Mouse (Mus musculus) lung, embryonic 15.5 days (tissue): ENCODE results near the gene Fkbp10. TPM values are rescaled to one million over a fixed set of nuclear protein-coding genes. Genes with fewer than 3 reads are reported as not detected.

ENCODE experiments used
- ATAC-seq: fragments of 200-750 bp; cut with Nextera tagmentation; 2 replicates; pipeline ENCODE4 v1.8.0; 2017; ENCODE audit warnings: moderate number of reproducible peaks, borderline replicate concordance; ENCODE audit not compliant: low FRiP score, low TSS enrichment; ENCODE audit errors: extremely low read depth
- H3K27ac ChIP-seq: fragments of 300-500 bp; sonication (generic); 2 replicates; pipeline ENCODE4 v1.5.1; 2015; ENCODE audit warnings: moderate library complexity, mild to moderate bottlenecking, inconsistent platforms
- H3K27me3 ChIP-seq: fragments of 300-500 bp; sonication (generic); 2 replicates; pipeline ENCODE4 v1.6.1; 2015; ENCODE audit warnings: inconsistent platforms
- H3K36me3 ChIP-seq: fragments of 300-500 bp; sonication (generic); 2 replicates; pipeline ENCODE4 v1.6.1; 2015; ENCODE audit warnings: inconsistent platforms
- H3K4me1 ChIP-seq: fragments of 300-500 bp; sonication (generic); 2 replicates; pipeline ENCODE4 v1.6.1; 2015; ENCODE audit warnings: inconsistent platforms
- H3K4me2 ChIP-seq: fragments of 300-500 bp; sonication (generic); 2 replicates; pipeline ENCODE4 v1.6.1; 2015; ENCODE audit warnings: inconsistent platforms, mild to moderate bottlenecking, moderate library complexity
- H3K4me3 ChIP-seq: fragments of 300-500 bp; sonication (generic); 2 replicates; pipeline ENCODE4 v1.5.1; 2015; ENCODE audit warnings: mild to moderate bottlenecking, inconsistent platforms
- H3K9ac ChIP-seq: fragments of 300-500 bp; sonication (generic); 2 replicates; pipeline ENCODE4 v1.6.1; 2015; ENCODE audit warnings: inconsistent platforms
- H3K9me3 ChIP-seq: fragments of 300-500 bp; sonication (generic); 2 replicates; pipeline ENCODE4 v1.6.1; 2016; ENCODE audit warnings: inconsistent platforms
- WGBS: fragments of 180-500 bp; shearing (Covaris S2); methylation state at CpG from one replicate; pipeline ENCODE4 v1.1.7; 2015; 5-methylcytosine and 5-hydroxymethylcytosine counted together
- microRNA-seq: library from miRNA; unstranded; fragments of <30 nt; microRNA quantifications from one replicate; pipeline ENCODE4, GENCODE M21; 2016
- polyA plus RNA-seq: library from polyadenylated mRNA; unstranded; fragments of >200 nt; fragmentation: Nextera tagmentation; extraction: Ambion mirVana; gene quantifications from 2 replicates; pipeline ENCODE4 v1.2.1, GENCODE M21; 2015

Fkbp10 gene
- polyA plus RNA-seq, 1 experiment from 2014 or later, result 143 TPM

GRCm38 (mm10) chr11:100457711-100458110 is 42.2 kb downstream of the Fkbp10 start:
- Histone ChIP-seq H3K27me3 (no peaks in the 10 kb centered on the region), H3K4me1 (peaks cover 6% of the 10 kb centered on the region; the same call in 1 of the 2 replicates), H3K36me3 (peaks cover 16% of the 10 kb centered on the region; the same call in 1 of the 2 replicates), H3K9me3 (no peaks in the 10 kb centered on the region), H3K4me2 (no peak overlapping the region), H3K27ac (peak overlapping the region; percentile 20), H3K4me3 (no peak overlapping the region), H3K9ac (no peak overlapping the region)
- no peak for ATAC-seq
- WGBS, result 53% methylated on average over 5 of the region's 5 CpGs

GRCm38 (mm10) chr11:100462699-100463098 is 47.2 kb downstream of the Fkbp10 start:
- H3K36me3 ChIP-seq, result peaks cover 21% of the 10 kb centered on the region
- H3K4me1 ChIP-seq, result peaks cover 6% of the 10 kb centered on the region; the same call in 1 of the 2 replicates
- no peak overlapping the region for H3K4me3 ChIP-seq
- WGBS, result 90% methylated on average over 10 of the region's 10 CpGs
- no peak overlapping the region for H3K27ac ChIP-seq
- no peaks in the 10 kb centered on the region for H3K27me3 ChIP-seq
- no peak for ATAC-seq
- no peak overlapping the region for H3K9ac ChIP-seq
- no peaks in the 10 kb centered on the region for H3K9me3 ChIP-seq
- H3K4me2 ChIP-seq, result no peak overlapping the region

- no peak overlapping the region for H3K9ac ChIP-seq
- peaks cover 7% of the 10 kb centered on the region; the same call in 1 of the 2 replicates for H3K4me1 ChIP-seq
- WGBS, result 86% methylated on average over 1 of the region's 1 CpGs
- H3K4me2 ChIP-seq, result no peak overlapping the region
- H3K27me3 ChIP-seq, result no peaks in the 10 kb centered on the region
- H3K36me3 ChIP-seq, result peaks cover 21% of the 10 kb centered on the region
- H3K27ac ChIP-seq, result no peak overlapping the region
- H3K4me3 ChIP-seq, result no peak overlapping the region
- no peaks in the 10 kb centered on the region for H3K9me3 ChIP-seq
- ATAC-seq, result no peak
These were observed 49.8 kb downstream of the Fkbp10 start for GRCm38 (mm10) chr11:100465229-100465792.

- Histone ChIP-seq H3K4me3 (no peak overlapping the region), H3K27me3 (no peaks in the 10 kb centered on the region), H3K4me2 (no peak overlapping the region), H3K9ac (no peak overlapping the region), H3K4me1 (peaks cover 12% of the 10 kb centered on the region), H3K9me3 (no peaks in the 10 kb centered on the region), H3K27ac (no peak overlapping the region), H3K36me3 (peaks cover 21% of the 10 kb centered on the region)
- no peak for ATAC-seq
- 40% methylated on average over 1 of the region's 1 CpGs for WGBS
These were observed 50.3 kb downstream of the Fkbp10 start for GRCm38 (mm10) chr11:100465833-100466232.

- no peaks in the 10 kb centered on the region for H3K9me3 ChIP-seq
- H3K36me3 ChIP-seq, result peaks cover 8% of the 10 kb centered on the region; the same call in 1 of the 2 replicates
- peak overlapping the region; percentile 93 for H3K4me2 ChIP-seq
- peak overlapping the region; percentile 90 for H3K9ac ChIP-seq
- peaks cover 22% of the 10 kb centered on the region for H3K4me1 ChIP-seq
- no peak for ATAC-seq
- WGBS, result 2% methylated on average over 30 of the region's 30 CpGs
- H3K4me3 ChIP-seq, result peak overlapping the region; percentile 95
- peak overlapping the region; percentile 77 for H3K27ac ChIP-seq
- no peaks in the 10 kb centered on the region for H3K27me3 ChIP-seq
These were observed 56.1 kb downstream of the Fkbp10 start for GRCm38 (mm10) chr11:100471352-100472196.

GRCm38 (mm10) chr11:100472197-100472934 is 56.9 kb downstream of the Fkbp10 start, which contains the start of gene Klhl11:
TSS of gene Klhl11 (minus strand) at chr11:100472741.
- peak; percentile 92 for ATAC-seq
- Histone ChIP-seq H3K9ac (peak within 1 kb of the TSS; percentile 90), H3K4me1 (peaks cover 22% of the 10 kb centered on the region), H3K36me3 (peaks cover 16% of the 10 kb centered on the region), H3K4me2 (peak within 1 kb of the TSS; percentile 93), H3K27me3 (no peaks in the 10 kb centered on the region), H3K9me3 (no peaks in the 10 kb centered on the region), H3K4me3 (peak within 1 kb of the TSS; percentile 95), H3K27ac (peak within 1 kb of the TSS; percentile 77)
- under 1% methylated on average over 83 of the region's 83 CpGs for WGBS

GRCm38 (mm10) chr11:100472935-100473295 is 57.4 kb downstream of the Fkbp10 start:
- no peak overlapping the region for H3K27ac ChIP-seq
- H3K36me3 ChIP-seq, result peaks cover 19% of the 10 kb centered on the region
- peaks cover 22% of the 10 kb centered on the region for H3K4me1 ChIP-seq
- no peaks in the 10 kb centered on the region for H3K27me3 ChIP-seq
- peak overlapping the region; percentile 95 for H3K4me3 ChIP-seq
- peak; percentile 14 for ATAC-seq
- no peaks in the 10 kb centered on the region for H3K9me3 ChIP-seq
- H3K4me2 ChIP-seq, result peak overlapping the region; percentile 35
- no peak overlapping the region for H3K9ac ChIP-seq
- WGBS, result 33% methylated on average over 5 of the region's 5 CpGs

Small RNA genes within 50 kb of the gene (microRNA-seq; reads per million reads assigned to microRNA genes)
- not detected for gene Gm27374

Other genes with a start within 250 kb of the Fkbp10 start
- gene Krt9, start 222.5 kb upstream of the Fkbp10 start, polyA plus RNA-seq, result not detected in 2 replicates
- 1.2 and 2.6 TPM in 2 replicates for gene Krt14, start 208.1 kb upstream of the Fkbp10 start, polyA plus RNA-seq
- gene Krt16, start 166.8 kb upstream of the Fkbp10 start, polyA plus RNA-seq, result not detected in 2 replicates
- 7.5 and 18.2 TPM in 2 replicates for gene Krt17, start 154.7 kb upstream of the Fkbp10 start, polyA plus RNA-seq
- not detected in 2 replicates for gene Krt42, start 145.8 kb upstream of the Fkbp10 start, polyA plus RNA-seq
- gene Eif1, start 95.8 kb upstream of the Fkbp10 start, polyA plus RNA-seq, result 1,642 and 1,646 TPM in 2 replicates
- not detected in 2 replicates for gene Gast, start 81.3 kb upstream of the Fkbp10 start, polyA plus RNA-seq
- 19.8 and 20.7 TPM in 2 replicates for gene Hap1, start 59.6 kb upstream of the Fkbp10 start, polyA plus RNA-seq
- 122 and 136 TPM in 2 replicates for gene Jup, start 17.9 kb upstream of the Fkbp10 start, polyA plus RNA-seq
- gene P3h4, start 861 bp upstream of the Fkbp10 start, polyA plus RNA-seq, result 71.5 and 73.4 TPM in 2 replicates
- gene Nt5c3b, start 26.1 kb downstream of the Fkbp10 start, polyA plus RNA-seq, result 129 and 133 TPM in 2 replicates
- 0.56 and 0.88 TPM in 2 replicates for gene Klhl10, start 26.2 kb downstream of the Fkbp10 start, polyA plus RNA-seq
- gene Klhl11, start 57.0 kb downstream of the Fkbp10 start, polyA plus RNA-seq, result 8.6 and 9.3 TPM in 2 replicates
- gene Acly, start 112.3 kb downstream of the Fkbp10 start, polyA plus RNA-seq, result 151 and 153 TPM in 2 replicates
- gene Ttc25, start 129.9 kb downstream of the Fkbp10 start, polyA plus RNA-seq, result 1.6 and 2.6 TPM in 2 replicates
- gene Cnp, start 159.2 kb downstream of the Fkbp10 start, polyA plus RNA-seq, result 28.7 and 32.3 TPM in 2 replicates
- gene Nkiras2, start 203.5 kb downstream of the Fkbp10 start, polyA plus RNA-seq, result 57.1 and 58.7 TPM in 2 replicates
- 215 and 229 TPM in 2 replicates for gene Dnajc7, start 204.5 kb downstream of the Fkbp10 start, polyA plus RNA-seq